Mouse (Mus musculus) small intestine, adult 2 months (tissue): Measurements from ENCODE around the gene Phf2.
"Not testable (repeated sequence)": the region's sequence is repeated elsewhere in the genome, so short reads cannot be mapped to it uniquely, and the experiment has no call there.

Experiments used
- CTCF ChIP-seq: fragments of 200-500 bp; IDR thresholded peaks from 2 replicates; pipeline ENCODE4 v1.5.1; 2012; ENCODE audit warnings: low read depth, mild to moderate bottlenecking, control low read depth, inconsistent platforms, low read length, moderate library complexity, mixed read lengths; ENCODE audit not compliant: insufficient replicate concordance, insufficient read length; ENCODE audit errors: extremely low read depth
- POLR2A ChIP-seq: fragments of 200-500 bp; IDR thresholded peaks from 2 replicates; pipeline ENCODE4 v1.6.1; 2012; ENCODE audit warnings: low read depth, mild to moderate bottlenecking, control low read depth, inconsistent platforms, low read length, moderate library complexity

DNA sequence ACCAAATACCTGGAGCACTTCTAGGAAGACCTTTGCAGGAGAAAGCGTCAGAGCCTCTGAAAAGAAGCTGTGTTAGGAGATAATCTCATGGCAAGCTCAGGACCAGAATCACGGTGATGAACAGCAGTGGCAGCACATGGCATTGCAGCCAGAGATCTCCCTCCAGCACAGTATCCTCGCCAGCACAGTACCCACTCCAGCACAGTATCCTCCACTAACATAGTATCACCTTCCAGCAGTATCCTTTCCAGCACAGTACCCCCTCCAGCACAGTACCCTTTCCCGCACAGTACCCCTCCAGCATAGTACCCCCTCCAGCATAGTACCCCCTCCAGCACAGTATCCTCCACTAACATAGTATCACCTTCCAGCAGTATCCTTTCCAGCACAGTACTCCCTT is 61.3 kb downstream of the Phf2 start:
- TF ChIP-seq CTCF, POLR2A: not testable (repeated sequence)
